Mouse (Mus musculus) myocyte (in vitro differentiated cells): ENCODE measurements at regions not wholly inside any gene's neighbourhood (a gene's known extent, or its start where the extent isn't known, plus 50 kb on each side); places are given as distances from the start of the nearest gene placed in this dataset.

Experiments
- CEBPB ChIP-seq: IDR thresholded peaks from 2 replicates; pipeline ENCODE4 v1.6.1; 2011; ENCODE audit warnings: mild to moderate bottlenecking, moderate library complexity; ENCODE audit not compliant: poor library complexity, insufficient read depth, severe bottlenecking
- E2F4 ChIP-seq: IDR thresholded peaks from one replicate; pipeline ENCODE4 v1.6.1; 2011; ENCODE audit warnings: mild to moderate bottlenecking, control low read depth, moderate library complexity; ENCODE audit not compliant: insufficient read depth
- MAX ChIP-seq: IDR thresholded peaks from one replicate; pipeline ENCODE4 v1.6.1; 2011; ENCODE audit warnings: low read depth, mild to moderate bottlenecking, control low read depth
- MYOD1 ChIP-seq, 3 experiments: IDR thresholded peaks; one replicate each; pipeline ENCODE4 v1.6.1; 2011; ENCODE audit warnings: control low read depth in 2 of 3, low read depth in 2 of 3, mild to moderate bottlenecking in 2 of 3, moderate library complexity in 1 of 3; ENCODE audit not compliant: insufficient read length in 2 of 3, control insufficient read depth in 1 of 3
- MYOG ChIP-seq, 3 experiments: IDR thresholded peaks; one replicate each; pipeline ENCODE4 v1.6.1; 2011; ENCODE audit warnings: control low read depth in 2 of 3, low read depth in 2 of 3, mild to moderate bottlenecking in 2 of 3; ENCODE audit not compliant: insufficient read length in 2 of 3, control insufficient read depth in 1 of 3, insufficient read depth in 1 of 3
- POLR2A ChIP-seq: IDR thresholded peaks from one replicate; pipeline ENCODE4 v1.6.1; 2011; ENCODE audit warnings: low read depth, mild to moderate bottlenecking, control low read depth, moderate library complexity; ENCODE audit not compliant: insufficient read length
- POLR2AphosphoS2 ChIP-seq: IDR thresholded peaks from one replicate; pipeline ENCODE4 v1.6.1; 2011; ENCODE audit warnings: low read depth, control low read depth; ENCODE audit not compliant: insufficient read length
- REST ChIP-seq: IDR thresholded peaks from one replicate; pipeline ENCODE4 v1.6.1; 2011; ENCODE audit warnings: mild to moderate bottlenecking, control low read depth, moderate library complexity; ENCODE audit not compliant: insufficient read depth, insufficient read length
- SRF ChIP-seq: IDR thresholded peaks from one replicate; pipeline ENCODE4 v1.6.1; 2011; ENCODE audit warnings: low read depth; ENCODE audit not compliant: control insufficient read depth, insufficient read length
- USF1 ChIP-seq: IDR thresholded peaks from one replicate; pipeline ENCODE4 v1.6.1; 2011; ENCODE audit warnings: low read depth, mild to moderate bottlenecking, control low read depth, moderate library complexity

DNA sequence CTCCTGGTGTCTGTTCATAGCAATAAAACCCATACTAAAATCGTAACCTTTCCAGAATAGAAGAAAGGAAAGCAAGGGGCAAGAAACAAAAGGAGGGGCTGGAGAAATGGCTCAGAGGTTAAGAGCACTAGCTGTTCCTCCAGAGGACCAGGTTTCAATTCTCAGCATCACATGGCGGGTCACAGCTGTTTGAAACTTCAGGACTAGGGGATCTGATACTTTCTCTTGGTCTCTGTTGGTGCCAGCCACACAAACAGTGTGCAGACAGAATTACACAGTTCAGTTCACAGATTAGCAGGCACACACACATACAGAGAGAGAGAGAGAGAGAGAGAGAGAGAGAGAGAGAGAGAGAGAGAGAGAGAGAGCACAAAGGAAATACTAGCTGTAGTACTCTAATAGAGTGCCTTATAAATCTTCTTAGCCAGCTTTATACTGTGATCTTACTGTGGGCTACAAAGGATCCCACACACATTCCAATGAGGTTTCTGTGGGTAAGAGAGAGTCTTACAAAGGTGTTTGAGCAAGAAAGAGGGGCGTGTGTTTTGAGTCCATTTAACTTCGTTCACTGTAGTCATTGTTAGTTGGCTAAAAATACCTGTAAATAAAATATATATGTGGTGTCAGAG, 89.2 kb upstream of the Cops8 start:
- no peak for TF ChIP-seq POLR2A
- TF ChIP-seq MYOD1 (IDR thresholded peaks at IDR 0.05; ENCODE audit: control insufficient read depth in 1 of 3, insufficient read length in 2 of 3, low read depth in 2 of 3), result peak in 1 of 3 experiments; percentile 2
- TF ChIP-seq E2F4, result no peak
- TF ChIP-seq MYOG (IDR thresholded peaks at IDR 0.05; ENCODE audit: control insufficient read depth in 1 of 3, insufficient read depth in 1 of 3, insufficient read length in 2 of 3, low read depth in 2 of 3), result no peak
- no peak for TF ChIP-seq USF1
- TF ChIP-seq CEBPB, result no peak
- no peak for TF ChIP-seq MAX
- TF ChIP-seq POLR2AphosphoS2, result no peak
- no peak for TF ChIP-seq REST
- no peak for TF ChIP-seq SRF
